Mouse (Mus musculus): ENCODE data around the gene Npr2.

- TF ChIP-seq POLR2A (IDR thresholded peaks at IDR 0.05; ENCODE audit: extremely low read depth, insufficient read depth, low read length) (no peak), CTCF (IDR thresholded peaks at IDR 0.05; ENCODE audit: low read depth, low read length) (no peak)
Observed at GRCm38 (mm10) chr4:43694439-43695248, 62.9 kb downstream of the Npr2 start.
